Mouse (Mus musculus): ENCODE measurements around the gene 4933430I17Rik. TPM values are rescaled to one million over a fixed set of nuclear protein-coding genes. Genes with fewer than 3 reads are reported as not detected.
A peak's percentile ranks its signal among the peaks of the same experiment; 100 is the strongest.

The 4933430I17Rik gene
- polyA plus RNA-seq, 1 experiment from 2014 or later = 1.3 TPM

DNA sequence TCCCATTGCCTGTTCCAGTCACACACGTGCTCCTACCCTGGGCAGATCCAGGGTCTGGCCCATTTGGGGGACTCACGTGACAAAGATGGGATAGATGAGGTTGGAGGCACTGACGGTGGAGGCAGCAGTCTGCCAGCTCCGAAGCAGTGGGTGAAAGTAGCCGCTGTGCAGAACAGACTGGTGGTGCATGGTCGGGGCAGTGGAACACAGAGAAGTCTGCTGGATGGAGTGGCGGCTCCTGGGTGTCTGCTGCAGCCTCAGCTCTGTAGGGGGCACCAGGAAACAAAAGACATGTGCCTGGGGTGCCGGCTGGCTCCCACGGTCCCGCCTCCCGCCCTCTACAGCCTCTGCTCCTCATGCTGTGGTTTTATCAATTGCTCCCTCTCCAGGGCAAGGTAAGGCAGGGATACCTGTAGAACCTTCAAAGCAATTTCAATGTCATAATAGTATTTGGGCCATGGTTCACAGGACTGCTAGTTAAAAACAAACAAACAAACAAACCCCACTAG lies 11.1 kb upstream of the 4933430I17Rik start:
- H3K27ac ChIP-seq = no peak overlapping the region
- no peak overlapping the region for H3K4me3 ChIP-seq
- H3K27me3 ChIP-seq (ENCODE audit: poor library complexity, severe bottlenecking) = no peaks in the 10 kb centered on the region
- 58% methylated on average over 11 of the region's 11 CpGs for WGBS
- peaks cover 39% of the 10 kb centered on the region for H3K4me1 ChIP-seq
- no peak for DNase-seq (ENCODE audit: extremely low spot score, low spot score)
- peaks cover 52% of the 10 kb centered on the region for H3K36me3 ChIP-seq (replicated peaks)
- no peaks in the 10 kb centered on the region for H3K9me3 ChIP-seq

DNA sequence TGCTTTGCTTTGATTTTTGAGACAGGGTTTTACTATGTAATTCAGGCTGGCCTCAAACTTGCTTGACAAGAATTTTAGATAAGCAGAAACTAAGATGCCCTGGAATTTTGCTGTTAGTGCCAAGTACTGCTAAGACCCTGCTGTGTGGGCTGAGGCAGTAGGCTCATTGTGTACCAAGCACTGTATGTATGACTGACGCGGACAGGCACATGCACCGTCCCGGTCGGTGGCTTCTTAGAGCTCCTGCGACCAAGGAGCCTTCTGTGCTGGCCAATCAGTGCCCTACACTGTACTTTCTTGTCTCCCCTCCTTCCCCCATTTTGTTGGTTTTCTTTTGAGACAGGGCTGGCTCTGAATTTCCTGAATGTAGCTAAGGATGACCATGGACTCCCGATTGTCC lies 10.2 kb upstream of the 4933430I17Rik start:
- WGBS = 93% methylated on average over 7 of the region's 7 CpGs
- H3K9me3 ChIP-seq = no peaks in the 10 kb centered on the region
- peaks cover 42% of the 10 kb centered on the region for H3K36me3 ChIP-seq (replicated peaks)
- no peaks in the 10 kb centered on the region for H3K27me3 ChIP-seq (ENCODE audit: poor library complexity, severe bottlenecking)
- H3K27ac ChIP-seq = peak overlapping the region; percentile 72; the same call in 1 of the 2 replicates
- no peak for DNase-seq (ENCODE audit: extremely low spot score, low spot score)
- peak overlapping the region; percentile 34; the same call in 1 of the 2 replicates for H3K4me3 ChIP-seq
- peaks cover 46% of the 10 kb centered on the region for H3K4me1 ChIP-seq

DNA sequence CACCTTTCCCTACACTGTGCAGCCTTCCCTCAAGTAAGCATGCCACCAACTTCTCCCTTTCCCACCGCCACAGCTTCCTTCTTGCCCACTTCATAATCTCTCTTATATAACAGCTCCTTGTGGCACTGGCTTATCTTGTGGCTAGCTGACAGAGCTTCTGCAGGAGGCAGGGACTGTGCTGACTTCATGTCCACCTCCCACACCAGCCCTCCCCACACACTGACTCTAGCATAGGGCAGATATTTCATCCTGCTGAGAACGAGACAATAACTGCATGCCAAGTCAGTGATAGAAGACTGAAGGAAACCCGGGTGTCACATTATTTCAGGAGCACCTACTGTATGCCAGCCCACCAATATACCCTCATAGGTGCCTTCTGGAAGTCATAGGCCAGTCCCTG lies 9.7 kb upstream of the 4933430I17Rik start:
- Histone ChIP-seq H3K4me3 (peak overlapping the region; percentile 34; the same call in 1 of the 2 replicates), H3K9me3 (no peaks in the 10 kb centered on the region), H3K4me1 (peaks cover 51% of the 10 kb centered on the region), H3K27ac (peak overlapping the region; percentile 72), H3K36me3 (replicated peaks) (peaks cover 38% of the 10 kb centered on the region), H3K27me3 (ENCODE audit: poor library complexity, severe bottlenecking) (no peaks in the 10 kb centered on the region)
- 86% methylated on average over 3 of the region's 3 CpGs for WGBS
- DNase-seq (ENCODE audit: extremely low spot score, low spot score) = no peak

DNA sequence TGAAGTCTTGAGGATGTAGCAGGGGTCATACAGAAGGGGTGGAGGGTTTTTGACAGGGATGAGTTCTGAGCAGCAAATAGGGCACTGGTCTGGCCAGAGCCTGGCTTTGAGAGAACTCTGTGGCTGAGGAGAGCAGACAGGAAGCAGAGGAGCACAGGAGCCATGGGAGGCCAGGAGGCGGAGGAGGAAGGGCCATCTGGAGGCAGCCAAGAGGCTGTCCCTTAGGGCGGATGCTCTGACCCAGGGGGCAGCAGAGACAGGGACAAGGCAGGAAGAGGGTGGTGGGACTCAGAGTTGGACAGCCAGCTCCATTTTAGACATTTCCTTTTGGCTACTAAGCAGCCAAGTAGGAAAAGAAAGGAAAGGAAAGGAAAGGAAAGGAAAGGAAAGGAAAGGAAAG lies 9.1 kb upstream of the 4933430I17Rik start:
- 44% methylated on average over 2 of the region's 2 CpGs for WGBS
- Histone ChIP-seq H3K4me1 (peaks cover 56% of the 10 kb centered on the region), H3K4me3 (peak overlapping the region; percentile 34; the same call in 1 of the 2 replicates), H3K9me3 (no peaks in the 10 kb centered on the region), H3K36me3 (replicated peaks) (peaks cover 32% of the 10 kb centered on the region), H3K27me3 (ENCODE audit: poor library complexity, severe bottlenecking) (no peaks in the 10 kb centered on the region), H3K27ac (peak overlapping the region; percentile 72)
- DNase-seq (ENCODE audit: extremely low spot score, low spot score) = no peak

DNA sequence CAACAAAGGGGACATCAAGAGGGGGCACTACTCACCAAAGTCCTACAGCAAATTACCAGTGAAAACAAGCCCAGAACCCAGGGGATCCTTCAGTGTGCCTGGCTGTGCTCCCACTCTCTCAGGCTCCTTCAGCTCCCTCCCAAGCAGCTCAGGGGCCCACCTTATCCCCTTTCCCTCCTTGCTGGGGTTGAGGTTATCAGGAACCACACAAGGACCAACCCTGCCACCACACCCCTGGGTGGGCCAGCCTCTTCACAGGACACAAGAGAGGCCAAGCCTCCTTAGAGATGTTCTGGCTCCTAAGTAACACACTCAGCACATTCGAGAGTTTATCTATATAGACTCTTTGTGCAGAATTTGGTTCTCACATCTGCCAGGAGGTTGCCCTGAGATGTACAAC lies 8.6 kb upstream of the 4933430I17Rik start:
- Histone ChIP-seq H3K36me3 (replicated peaks) (peaks cover 28% of the 10 kb centered on the region), H3K4me3 (peak overlapping the region; percentile 34; the same call in 1 of the 2 replicates), H3K9me3 (no peaks in the 10 kb centered on the region), H3K27ac (peak overlapping the region; percentile 72; the same call in 1 of the 2 replicates), H3K27me3 (ENCODE audit: poor library complexity, severe bottlenecking) (no peaks in the 10 kb centered on the region), H3K4me1 (peaks cover 56% of the 10 kb centered on the region)
- DNase-seq (ENCODE audit: extremely low spot score, low spot score) = no peak
- 75% methylated on average over 1 of the region's 1 CpGs for WGBS

DNA sequence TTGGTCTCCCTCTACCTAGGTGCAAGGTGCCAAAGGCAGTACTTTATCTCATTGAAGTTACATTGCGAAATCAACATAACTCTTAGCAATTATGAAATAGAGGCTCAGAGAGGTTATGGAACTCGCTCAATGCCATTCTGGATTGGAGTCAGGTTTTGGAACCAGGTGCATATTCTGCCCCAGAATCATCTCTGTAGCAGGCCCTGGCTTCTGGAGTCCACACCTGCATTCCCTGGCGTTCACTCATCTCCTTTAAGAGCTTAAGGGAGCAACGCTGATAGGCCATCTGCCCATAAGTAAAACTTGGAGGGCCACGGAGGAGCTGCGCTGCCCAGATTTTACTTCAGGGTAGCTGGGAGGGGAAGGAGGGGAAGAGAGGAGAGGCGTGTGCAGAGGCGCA lies 8.1 kb upstream of the 4933430I17Rik start:
- Histone ChIP-seq H3K36me3 (replicated peaks) (peaks cover 27% of the 10 kb centered on the region), H3K4me1 (peaks cover 56% of the 10 kb centered on the region), H3K4me3 (no peak overlapping the region), H3K9me3 (no peaks in the 10 kb centered on the region), H3K27me3 (ENCODE audit: poor library complexity, severe bottlenecking) (no peaks in the 10 kb centered on the region), H3K27ac (peak overlapping the region; percentile 72; the same call in 1 of the 2 replicates)
- no peak for DNase-seq (ENCODE audit: extremely low spot score, low spot score)
- whole genome bisulfite sequencing = 93% methylated on average over 8 of the region's 8 CpGs

DNA sequence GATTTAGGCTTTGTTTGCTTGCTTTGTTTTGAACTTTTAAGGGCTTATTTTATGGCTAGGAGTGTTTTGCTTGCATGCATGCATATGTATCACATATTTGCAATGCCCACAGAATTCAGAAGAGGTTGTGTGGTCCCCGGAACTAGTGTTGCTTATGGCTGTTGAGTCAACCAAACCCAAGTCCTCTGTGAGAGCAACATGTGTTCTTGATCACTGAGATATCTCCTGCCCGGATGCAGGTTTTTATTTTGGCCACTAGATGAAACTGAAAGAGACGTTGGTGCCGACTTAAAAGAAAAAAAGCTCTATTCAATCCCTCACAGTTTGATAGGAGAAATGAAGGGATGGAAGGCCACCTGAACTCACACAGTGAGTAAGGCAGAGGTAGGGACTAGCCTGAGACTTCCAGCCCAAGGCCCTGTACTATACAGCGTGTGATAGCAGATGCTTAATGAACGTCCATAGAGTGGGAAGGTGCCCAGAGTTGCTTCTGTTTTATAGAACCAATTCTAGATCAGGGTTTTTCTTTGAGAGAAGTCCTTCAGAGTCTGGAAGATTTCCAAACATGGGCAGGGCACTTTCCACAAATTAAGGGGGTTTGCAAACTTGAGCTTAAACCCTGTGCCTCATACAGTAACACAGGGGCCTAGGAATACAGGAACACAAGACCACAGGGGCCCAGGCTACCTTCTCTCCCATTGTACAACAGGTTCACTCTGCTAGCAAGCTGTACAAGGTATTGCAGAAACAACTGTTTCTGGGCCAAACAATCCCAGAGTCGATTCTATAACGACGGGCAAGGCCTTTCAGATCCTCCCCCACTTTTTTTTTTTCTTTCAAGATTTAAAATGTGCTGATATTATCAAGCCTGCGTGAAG lies 7.4 kb upstream of the 4933430I17Rik start:
- 82% methylated on average over 10 of the region's 10 CpGs for WGBS
- H3K27me3 ChIP-seq (ENCODE audit: poor library complexity, severe bottlenecking) = no peaks in the 10 kb centered on the region
- no peaks in the 10 kb centered on the region for H3K9me3 ChIP-seq
- no peak for DNase-seq (ENCODE audit: extremely low spot score, low spot score)
- peaks cover 56% of the 10 kb centered on the region for H3K4me1 ChIP-seq
- peak overlapping the region; percentile 62 for H3K4me3 ChIP-seq
- 0 out of 2 replicates have a peak overlapping the region, but pooled peaks have one; percentile 90 for H3K27ac ChIP-seq
- H3K36me3 ChIP-seq (replicated peaks) = peaks cover 27% of the 10 kb centered on the region

DNA sequence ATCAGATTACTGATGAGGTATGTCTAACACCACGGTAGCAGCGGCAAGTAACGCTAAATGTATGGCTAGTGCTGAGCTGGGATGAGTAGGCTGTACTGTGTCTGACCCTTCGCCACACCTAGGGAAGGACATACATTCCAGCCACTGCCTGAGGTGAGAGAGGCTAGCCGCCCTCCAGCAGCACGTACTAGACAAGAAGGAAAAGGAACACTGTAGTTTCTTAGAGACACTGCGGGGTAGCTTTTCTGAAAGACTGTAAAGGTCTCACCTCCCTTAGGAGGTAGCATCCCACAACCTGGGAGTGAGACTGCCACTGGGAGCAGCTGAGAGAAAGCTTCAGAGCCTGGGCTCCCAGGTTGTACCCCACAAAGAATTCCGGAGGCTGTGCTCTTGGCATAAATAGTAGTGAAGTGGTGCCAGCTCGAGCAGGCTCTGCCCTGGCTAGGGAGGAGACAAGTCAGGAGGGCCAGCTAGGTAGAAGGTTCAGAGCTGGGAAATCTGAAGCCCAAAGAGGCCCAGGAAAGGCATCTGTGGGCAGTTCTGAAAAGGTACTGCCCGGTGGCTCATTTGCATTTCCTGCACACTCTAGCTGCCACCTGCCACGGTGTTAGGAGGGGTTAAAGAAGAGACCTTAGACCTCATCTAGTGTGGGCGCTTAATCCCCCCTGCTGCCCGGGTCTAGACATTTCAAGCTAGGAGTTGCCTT lies 6.6 kb upstream of the 4933430I17Rik start:
- Histone ChIP-seq H3K27ac (peak overlapping the region; percentile 90), H3K27me3 (ENCODE audit: poor library complexity, severe bottlenecking) (no peaks in the 10 kb centered on the region), H3K9me3 (no peaks in the 10 kb centered on the region), H3K4me1 (peaks cover 59% of the 10 kb centered on the region), H3K4me3 (peak overlapping the region; percentile 62), H3K36me3 (replicated peaks) (peaks cover 27% of the 10 kb centered on the region)
- 57% methylated on average over 13 of the region's 13 CpGs for WGBS
- no peak for DNase-seq (ENCODE audit: extremely low spot score, low spot score)

DNA sequence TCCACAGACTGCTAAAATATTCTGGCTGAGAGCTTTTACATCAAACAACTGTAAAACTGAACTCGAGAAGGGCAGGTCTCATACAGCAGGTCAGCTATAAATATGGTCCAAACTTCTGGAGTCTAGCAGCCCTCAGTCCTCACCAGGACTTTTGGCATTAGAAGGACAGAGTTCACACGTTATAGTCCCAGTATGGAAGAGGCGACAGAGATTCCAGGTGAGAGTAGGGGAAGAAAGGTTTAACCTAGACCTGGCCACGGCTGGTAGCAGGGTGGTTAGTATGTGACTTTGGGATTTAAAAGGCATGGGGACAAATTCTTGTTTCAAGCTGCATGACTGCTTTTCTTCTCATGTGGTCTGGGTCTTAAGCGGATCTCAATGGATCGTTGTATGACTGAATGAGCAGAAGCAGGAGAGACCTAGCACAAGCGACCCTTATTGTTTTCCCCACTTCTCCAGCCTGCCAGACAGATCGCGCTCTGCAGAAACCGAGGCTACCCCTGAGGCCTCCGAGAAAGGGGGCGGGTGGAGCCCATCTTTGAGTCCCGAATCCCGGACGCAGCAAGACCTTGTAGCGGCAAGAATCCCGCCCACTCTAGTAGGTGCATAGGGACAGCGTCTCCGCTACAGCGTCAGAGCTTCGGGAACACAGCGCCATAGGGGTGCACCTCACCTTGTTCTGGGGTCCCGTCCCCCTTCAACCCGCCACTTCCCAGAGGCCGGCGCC lies 5.9 kb upstream of the 4933430I17Rik start:
- Histone ChIP-seq H3K27me3 (ENCODE audit: poor library complexity, severe bottlenecking) (no peaks in the 10 kb centered on the region), H3K27ac (peak overlapping the region; percentile 90), H3K9me3 (no peaks in the 10 kb centered on the region), H3K4me3 (peak overlapping the region; percentile 62), H3K36me3 (replicated peaks) (peaks cover 24% of the 10 kb centered on the region), H3K4me1 (peaks cover 62% of the 10 kb centered on the region)
- WGBS = 2% methylated on average over 26 of the region's 26 CpGs
- DNase-seq (ENCODE audit: extremely low spot score, low spot score) = peak; percentile 28

DNA sequence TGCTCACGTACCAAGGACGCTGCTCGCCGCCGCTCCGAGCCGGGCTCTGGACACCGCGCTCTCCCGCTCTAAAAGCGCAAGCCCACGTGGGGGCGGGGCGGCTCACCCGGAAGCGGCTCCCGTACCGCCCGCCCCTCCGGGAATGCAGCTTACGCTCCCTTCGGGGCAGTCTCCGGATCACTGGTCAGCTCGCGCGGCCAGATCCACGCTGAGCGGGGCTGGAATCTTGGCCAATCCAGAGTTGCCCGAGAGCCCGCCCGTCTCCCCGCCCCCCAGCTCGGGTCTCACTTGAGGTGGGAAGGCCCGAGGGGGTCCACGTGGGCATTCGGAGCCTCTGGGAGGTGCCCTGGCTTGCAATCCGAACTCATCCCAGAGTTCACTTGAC lies 5.3 kb upstream of the 4933430I17Rik start, which contains the start of gene Alad:
TSS of gene Alad (minus strand) at position 70 of the 385 bp plus-strand sequence.
- peak; percentile 86 for DNase-seq (ENCODE audit: extremely low spot score, low spot score)
- under 1% methylated on average over 37 of the region's 37 CpGs for WGBS
- H3K9me3 ChIP-seq = no peaks in the 10 kb centered on the region
- peaks cover 24% of the 10 kb centered on the region for H3K36me3 ChIP-seq (replicated peaks)
- no peaks in the 10 kb centered on the region for H3K27me3 ChIP-seq (ENCODE audit: poor library complexity, severe bottlenecking)
- peak within 1 kb of the TSS; percentile 62 for H3K4me3 ChIP-seq
- H3K27ac ChIP-seq = peak within 1 kb of the TSS; percentile 90
- H3K4me1 ChIP-seq = peaks cover 65% of the 10 kb centered on the region

DNA sequence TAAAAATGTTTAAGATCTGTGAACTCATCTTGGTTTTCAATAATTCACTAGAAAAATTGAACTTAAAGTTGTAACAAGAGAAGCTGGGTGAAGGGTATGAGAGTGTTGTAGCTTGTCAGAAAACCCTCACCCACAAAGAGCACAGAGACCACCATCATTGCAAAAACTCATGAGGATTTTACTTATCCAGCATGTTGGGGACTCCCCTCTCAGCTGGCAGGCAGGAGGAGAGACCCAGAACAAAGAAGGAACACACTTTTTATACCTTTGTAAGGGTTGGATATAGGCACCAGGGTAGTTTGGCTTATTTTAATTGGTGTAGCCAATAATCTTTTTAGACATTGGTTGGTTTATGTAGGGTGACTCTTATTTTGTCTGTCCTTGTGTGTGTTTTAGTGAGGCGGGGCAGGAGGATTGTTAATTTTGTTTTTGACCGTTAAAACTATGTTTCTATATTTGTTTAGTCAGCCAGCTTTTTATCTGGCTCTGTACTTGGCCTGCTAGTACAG lies 4.2 kb upstream of the 4933430I17Rik start:
- WGBS = 84% methylated on average over 2 of the region's 2 CpGs
- H3K4me1 ChIP-seq = peaks cover 59% of the 10 kb centered on the region

DNA sequence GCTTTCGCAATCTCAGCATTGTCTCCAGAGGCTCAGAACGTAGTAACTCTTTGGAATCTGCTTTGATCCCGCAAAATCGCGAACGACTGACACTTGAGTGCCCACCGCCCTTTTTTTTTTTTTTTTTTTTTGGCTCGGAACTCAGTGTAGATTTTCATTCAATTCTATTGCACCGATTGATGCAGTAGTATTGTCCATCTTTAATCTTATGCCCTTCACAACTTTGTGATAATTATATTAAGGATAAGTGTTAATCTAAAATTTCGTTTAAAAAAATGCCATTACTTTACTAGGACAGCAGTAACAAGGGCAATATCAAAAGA lies 281 bp downstream of the 4933430I17Rik start:
- 1% methylated on average over 10 of the region's 10 CpGs for WGBS
- peak overlapping the region; percentile 98 for H3K27ac ChIP-seq
- peak overlapping the region; percentile 90 for H3K4me3 ChIP-seq
- H3K27me3 ChIP-seq (ENCODE audit: poor library complexity, severe bottlenecking) = no peaks in the 10 kb centered on the region
- H3K9me3 ChIP-seq = no peaks in the 10 kb centered on the region
- peaks cover 18% of the 10 kb centered on the region for H3K4me1 ChIP-seq
- H3K36me3 ChIP-seq (replicated peaks) = peaks cover 24% of the 10 kb centered on the region
- no peak for DNase-seq (ENCODE audit: extremely low spot score, low spot score)

More for the DNA sequence above, 4.2 kb upstream of the 4933430I17Rik start:
- peak overlapping the region; percentile 62; the same call in 1 of the 2 replicates for H3K4me3 ChIP-seq
- H3K36me3 ChIP-seq (replicated peaks) = peaks cover 24% of the 10 kb centered on the region
- no peaks in the 10 kb centered on the region for H3K27me3 ChIP-seq (ENCODE audit: poor library complexity, severe bottlenecking)
- no peak overlapping the region for H3K27ac ChIP-seq
- H3K9me3 ChIP-seq = no peaks in the 10 kb centered on the region
- DNase-seq (ENCODE audit: extremely low spot score, low spot score) = no peak

Measured in forebrain, embryonic 10.5 days (tissue).